Mouse (Mus musculus) thymus, postnatal 10 days (tissue): ENCODE results near the gene Exoc6b.

Source experiments
- DNase-seq, 2 experiments: peaks; one replicate each; pipeline ENCODE4 v3.0.0; 2021; ENCODE audit warnings: low spot score in 2 of 2

Exoc6b gene

GRCm38 (mm10) chr6:84726876-84727275 lies 342.4 kb downstream of the Exoc6b start:
- DNase-seq = no peak

DNA sequence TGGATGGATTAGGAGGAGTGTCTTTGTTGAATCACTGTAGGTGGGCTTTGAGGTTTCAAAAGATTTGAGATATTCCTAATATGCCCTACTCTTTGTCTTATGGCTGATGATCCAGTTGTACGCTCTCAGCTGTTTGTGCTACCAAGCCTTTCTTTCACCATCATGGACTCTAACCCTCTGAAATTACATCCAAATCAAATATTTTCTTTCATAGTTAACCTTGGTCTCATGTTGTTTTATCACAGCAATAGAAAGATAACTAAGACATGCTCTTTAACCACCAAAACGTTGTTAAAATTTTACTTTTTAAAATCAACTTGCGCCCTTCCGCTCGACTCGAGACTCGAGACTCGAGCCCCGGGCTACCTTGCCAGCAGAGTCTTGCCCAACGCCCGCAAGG lies 356.1 kb downstream of the Exoc6b start:
- no peak for DNase-seq

- DNase-seq = no peak
Observed at GRCm38 (mm10) chr6:84710831-84711230, 358.5 kb downstream of the Exoc6b start.

DNA sequence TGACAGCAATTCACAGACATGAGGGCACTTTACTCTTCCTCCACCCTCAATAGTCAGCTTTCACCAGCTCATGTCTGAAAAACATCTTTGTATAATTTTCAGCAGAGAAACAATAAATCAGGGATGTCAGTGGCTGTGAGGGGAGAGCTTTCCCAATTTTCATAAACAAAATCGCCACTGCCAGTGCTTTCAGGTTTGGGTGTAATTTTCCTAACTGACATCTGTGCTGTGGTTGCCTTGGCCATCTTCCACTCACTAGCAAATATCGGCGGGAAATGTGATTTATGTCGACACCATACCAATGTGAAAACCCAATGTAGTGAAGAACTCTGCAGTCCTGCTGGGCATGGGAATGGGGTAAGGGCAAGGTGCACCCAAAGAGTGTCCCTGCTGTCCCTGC lies 360.7 kb downstream of the Exoc6b start:
- no peak for DNase-seq

DNA sequence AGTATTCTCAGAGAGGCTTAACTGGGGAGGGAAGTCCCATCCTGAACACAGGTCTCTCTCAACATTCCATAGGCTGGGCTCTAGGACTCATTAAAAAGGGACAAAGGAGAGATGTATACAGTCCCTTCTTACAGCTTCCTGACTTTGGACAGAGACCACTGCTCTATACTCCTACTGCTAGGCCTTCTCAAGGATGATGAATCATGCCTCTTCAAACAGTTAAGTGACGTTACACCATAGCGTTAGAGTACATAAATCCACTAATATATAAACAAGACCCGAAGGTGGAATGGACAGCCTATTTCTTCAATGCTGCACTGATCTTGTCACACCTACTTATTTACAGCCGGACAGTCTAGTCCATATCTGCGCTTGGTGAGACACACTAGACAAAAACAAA lies 369.7 kb downstream of the Exoc6b start:
- no peak for DNase-seq

- no peak for DNase-seq
Observed at GRCm38 (mm10) chr6:84698288-84698673, 371.0 kb downstream of the Exoc6b start.

DNA sequence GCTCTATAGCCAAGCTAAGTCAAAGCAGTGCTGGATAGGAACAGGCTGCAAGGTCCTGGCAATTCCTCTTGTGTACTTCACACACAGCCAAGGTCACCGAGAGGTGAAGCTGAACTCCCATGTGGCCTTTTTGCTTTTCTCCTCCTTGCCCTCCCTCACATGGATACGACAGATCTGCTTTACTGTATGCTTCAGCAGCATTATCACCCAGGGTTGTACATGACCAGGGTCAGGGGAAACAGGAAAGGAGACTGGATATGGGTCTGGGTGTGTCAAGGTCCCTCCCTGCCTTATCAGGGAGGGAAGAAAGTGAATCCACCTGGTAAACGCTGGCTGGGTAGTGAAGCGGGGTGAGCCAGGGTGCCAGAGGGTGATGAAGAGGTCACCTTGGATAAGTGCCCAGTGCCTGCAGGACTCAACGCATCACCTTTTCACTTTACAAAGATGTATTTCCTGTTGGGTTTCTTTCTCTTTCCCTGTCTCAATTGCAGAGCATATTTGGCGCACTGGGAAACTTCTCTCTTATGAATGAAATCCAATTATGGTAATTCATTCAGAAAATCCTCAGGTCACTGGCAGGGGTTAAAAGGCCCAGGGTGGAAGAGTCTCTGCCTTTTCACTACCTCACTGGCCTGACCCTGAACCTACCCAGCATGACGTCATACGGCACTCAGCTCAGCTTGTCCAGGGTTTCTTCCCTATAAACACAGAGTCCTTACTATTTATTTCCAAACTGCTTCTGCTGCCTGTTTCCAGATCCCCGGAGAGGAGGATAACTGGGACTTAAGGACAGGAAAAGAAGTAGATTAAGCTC lies 371.6 kb downstream of the Exoc6b start:
- no peak for DNase-seq

GRCm38 (mm10) chr6:84693844-84694243 lies 375.5 kb downstream of the Exoc6b start:
- DNase-seq = no peak

DNA sequence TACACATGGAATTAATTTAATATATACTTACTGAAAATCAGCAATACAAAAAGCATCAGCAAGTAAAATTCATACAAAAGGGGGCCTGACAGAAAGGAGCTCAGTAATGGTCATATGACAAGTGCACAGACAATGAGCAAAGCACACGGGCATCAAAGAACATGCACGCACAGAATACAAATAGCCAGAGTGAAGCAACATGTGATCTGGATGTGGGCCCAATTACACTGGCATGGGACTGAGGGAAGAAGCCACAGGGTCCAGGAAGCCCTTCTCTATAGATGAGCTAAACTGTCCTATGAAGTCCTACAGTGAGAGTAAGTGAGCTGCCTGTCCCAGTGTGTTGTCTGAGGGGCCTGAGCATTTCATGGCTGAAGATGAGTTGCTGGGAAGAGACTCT lies 376.1 kb downstream of the Exoc6b start:
- no peak for DNase-seq

DNA sequence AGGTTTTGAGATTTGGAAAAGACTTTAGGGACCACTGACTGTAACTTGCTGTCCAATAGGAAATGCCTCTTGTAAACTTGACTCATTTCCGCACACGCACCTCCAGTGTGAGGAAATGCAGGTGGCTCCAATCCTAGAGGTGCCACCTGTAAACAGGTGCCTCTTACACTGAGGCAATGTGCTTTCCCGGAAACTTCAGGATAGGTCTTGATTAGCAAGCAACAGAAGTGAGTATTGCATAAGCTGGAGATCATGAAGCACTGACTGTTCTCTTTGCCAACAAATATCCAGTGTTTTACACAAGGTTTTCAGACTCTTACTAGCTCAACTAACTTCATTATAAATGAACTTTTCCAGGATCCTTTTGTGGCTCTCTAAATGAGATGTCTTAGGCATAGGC lies 377.4 kb downstream of the Exoc6b start:
- DNase-seq = no peak

DNA sequence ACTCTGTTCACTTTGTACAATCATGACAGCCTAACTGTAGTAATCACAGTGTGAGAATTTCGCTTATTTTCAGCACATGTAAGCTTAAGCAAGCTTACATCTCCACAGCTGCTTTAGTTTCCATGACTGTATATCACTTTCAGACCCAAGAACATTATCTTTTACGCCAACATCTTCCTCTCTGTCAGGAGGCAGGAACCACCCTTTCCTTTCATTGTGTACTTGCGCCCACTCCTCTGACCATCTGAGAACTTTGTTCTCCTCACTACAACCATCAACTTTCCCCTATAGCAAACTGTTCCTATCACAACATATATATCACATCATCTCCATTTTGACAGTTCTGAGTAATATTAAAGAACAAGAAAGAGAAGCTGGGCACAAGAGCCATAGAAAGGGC lies 391.5 kb downstream of the Exoc6b start:
- DNase-seq = no peak

- no peak for DNase-seq
Observed at GRCm38 (mm10) chr6:84674936-84675335, 394.4 kb downstream of the Exoc6b start.

DNA sequence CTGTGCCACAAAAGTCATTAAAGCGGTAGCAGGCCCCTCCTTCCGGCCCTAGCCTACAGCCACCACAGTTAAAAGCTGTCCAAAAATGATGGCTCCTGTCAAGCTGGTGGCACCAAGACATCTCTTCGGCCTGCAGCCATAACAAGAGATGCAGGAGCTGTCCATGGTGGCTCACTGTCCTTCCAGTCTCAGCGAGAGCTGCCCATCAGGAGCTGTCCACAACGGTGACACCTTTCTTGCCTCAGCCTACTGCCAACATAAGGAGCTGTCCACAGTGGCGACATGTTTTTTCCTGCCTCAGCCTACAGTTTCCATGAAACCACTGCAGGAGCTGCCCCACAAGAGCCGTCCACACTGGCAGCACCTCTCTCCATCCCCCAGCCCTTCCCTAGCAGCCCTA lies 395.2 kb downstream of the Exoc6b start:
- DNase-seq = no peak

- DNase-seq = peak in 1 of 2 experiments; percentile 4
Observed at GRCm38 (mm10) chr6:84661451-84662112, 407.7 kb downstream of the Exoc6b start.

GRCm38 (mm10) chr6:84660982-84661381 lies 408.3 kb downstream of the Exoc6b start:
- no peak for DNase-seq

DNA sequence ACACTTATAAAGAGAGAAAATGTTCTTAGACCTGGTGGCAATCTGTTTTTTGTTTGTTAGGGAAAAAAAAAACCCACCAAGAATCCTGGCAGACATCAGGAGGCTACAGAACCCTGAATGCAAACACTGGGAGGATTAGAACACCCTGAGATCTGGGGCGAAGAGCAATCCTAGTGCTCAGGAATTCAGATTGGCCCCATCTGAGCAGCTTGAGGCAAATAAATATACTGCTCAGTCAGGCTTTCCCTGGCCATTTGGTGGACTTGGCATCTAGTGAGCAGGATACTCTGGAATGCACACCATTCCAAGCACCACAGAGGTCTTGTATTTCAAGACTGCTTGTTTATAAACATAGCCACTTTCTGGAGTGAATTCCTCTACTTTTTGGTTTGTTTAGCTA lies 412.2 kb downstream of the Exoc6b start:
- no peak for DNase-seq

- DNase-seq = peak; percentile 26 to 41
Observed at GRCm38 (mm10) chr6:84656680-84657079, 412.6 kb downstream of the Exoc6b start.

DNA sequence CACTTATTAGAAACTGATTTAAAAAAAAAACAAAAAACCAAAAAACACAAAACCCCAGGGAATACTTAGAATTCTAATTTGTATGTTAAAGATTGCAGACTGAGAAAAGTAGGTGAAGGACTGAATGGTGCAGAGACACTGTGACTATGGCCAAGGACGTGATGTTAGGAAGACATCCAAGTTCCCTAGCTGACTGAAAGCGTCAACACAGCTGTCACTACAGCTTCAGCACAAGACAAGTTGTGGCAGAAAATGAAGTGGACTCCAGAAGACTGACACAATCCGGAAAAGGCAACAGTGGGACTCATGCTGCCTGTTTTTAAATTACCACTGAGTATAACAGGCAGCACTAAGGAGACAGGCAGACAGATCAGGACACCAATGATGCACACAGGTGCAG lies 417.4 kb downstream of the Exoc6b start:
- DNase-seq = no peak

GRCm38 (mm10) chr6:84647197-84647596 lies 422.1 kb downstream of the Exoc6b start:
- DNase-seq = no peak

- DNase-seq = no peak
Observed at GRCm38 (mm10) chr6:84646696-84647095, 422.6 kb downstream of the Exoc6b start.

GRCm38 (mm10) chr6:84641062-84641431 lies 428.3 kb downstream of the Exoc6b start:
- no peak for DNase-seq

DNA sequence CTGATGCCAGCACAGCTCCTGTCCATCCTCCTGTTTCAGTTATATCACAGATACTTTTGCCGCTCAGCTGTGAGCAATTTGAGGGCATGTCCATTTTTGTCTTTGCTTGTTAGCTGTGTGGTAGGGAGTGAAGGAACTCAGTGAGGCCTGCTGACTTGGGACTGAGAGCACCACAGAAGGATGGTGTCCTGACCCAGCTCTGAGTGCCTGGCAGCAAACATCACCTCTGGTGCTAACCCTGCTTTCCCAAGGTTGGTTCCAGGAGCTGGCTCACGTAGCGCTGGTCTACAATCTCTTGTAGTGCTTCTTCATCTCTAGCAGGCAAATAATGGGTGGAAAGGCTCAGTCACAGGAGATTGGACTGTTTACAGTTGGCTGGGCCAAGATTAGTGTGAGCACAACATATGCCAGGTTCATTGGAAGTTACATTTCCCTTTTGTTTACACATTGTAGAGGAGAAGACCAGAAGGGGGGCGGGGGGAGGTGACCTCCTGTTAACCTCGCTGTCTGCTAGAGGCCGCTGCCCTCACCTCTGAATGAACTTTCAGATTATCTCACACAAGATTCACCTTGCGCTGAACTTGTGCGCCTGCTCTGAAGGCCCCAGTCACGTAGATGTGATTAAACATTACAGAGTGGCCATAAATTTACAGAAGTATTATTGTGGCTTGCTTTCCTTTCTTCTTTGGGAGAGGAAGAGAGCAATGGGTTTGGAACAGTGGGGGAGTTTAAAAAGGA lies 428.8 kb downstream of the Exoc6b start:
- no peak for DNase-seq

- DNase-seq = no peak
Observed at GRCm38 (mm10) chr6:84638206-84638605, 431.1 kb downstream of the Exoc6b start.
